Mouse (Mus musculus) adrenal gland, postnatal 10 days (tissue): Measurements from ENCODE around the gene Slc35c1. TPM values are rescaled to one million over a fixed set of nuclear protein-coding genes. Genes with fewer than 3 reads are reported as not detected.

Experiments
- DNase-seq: peaks from one replicate; pipeline ENCODE4 v3.0.0; 2021; ENCODE audit warnings: mixed read lengths
- long read RNA-seq, 2 experiments: library from polyadenylated mRNA; stranded (forward); transcript quantifications; one replicate each; pipeline ENCODE4 v2.0.0; 2021
- total RNA-seq, 2 experiments: library from RNA; stranded (reverse); gene quantifications; 2 replicates each; pipeline ENCODE4 v1.2.3; 2021

The Slc35c1 gene
- total RNA-seq = 10 to 100 TPM; 14.7 to 17.6 TPM
- long read RNA-seq, experiment 1, partial matches to known transcripts = 0 of 8 reads
- long read RNA-seq, experiment 1, other reads (novel, unspliced or antisense) = 6 of 8 reads
- long read RNA-seq, experiment 2, transcript Slc35c1-201 (2 exons, 3,139 nt) = major isoform, 5 of 11 reads
- long read RNA-seq, experiment 2, partial matches to known transcripts = 0 of 11 reads
- long read RNA-seq, experiment 2, other reads (novel, unspliced or antisense) = 4 of 11 reads

- peak; percentile 31 for DNase-seq
Measured at GRCm38 (mm10) chr2:92459921-92460707, at the start of gene Slc35c1. Slc35c1 (minus strand) TSS chr2:92460538.

- no peak for DNase-seq
Measured at GRCm38 (mm10) chr2:92505291-92505690, 45.0 kb upstream of the Slc35c1 start.

GRCm38 (mm10) chr2:92503421-92503820 lies 43.1 kb upstream of the Slc35c1 start:
- no peak for DNase-seq

GRCm38 (mm10) chr2:92499701-92500322 lies 39.5 kb upstream of the Slc35c1 start:
- DNase-seq = no peak

GRCm38 (mm10) chr2:92497112-92497511 lies 36.8 kb upstream of the Slc35c1 start:
- DNase-seq = no peak

- DNase-seq = no peak
Measured at GRCm38 (mm10) chr2:92496681-92497080, 36.3 kb upstream of the Slc35c1 start.

- DNase-seq = no peak
Measured at GRCm38 (mm10) chr2:92494956-92495355, 34.6 kb upstream of the Slc35c1 start.

GRCm38 (mm10) chr2:92494423-92494822 lies 34.1 kb upstream of the Slc35c1 start:
- DNase-seq = no peak

- DNase-seq = no peak
Measured at GRCm38 (mm10) chr2:92493656-92494390, 33.5 kb upstream of the Slc35c1 start.

- no peak for DNase-seq
Measured at GRCm38 (mm10) chr2:92491950-92492501, 31.7 kb upstream of the Slc35c1 start.

GRCm38 (mm10) chr2:92490541-92490940 lies 30.2 kb upstream of the Slc35c1 start:
- DNase-seq = peak; percentile 28

GRCm38 (mm10) chr2:92487791-92488190 lies 27.5 kb upstream of the Slc35c1 start:
- DNase-seq = no peak

- peak; percentile 21 for DNase-seq
Measured at GRCm38 (mm10) chr2:92486911-92487310, 26.6 kb upstream of the Slc35c1 start.

GRCm38 (mm10) chr2:92486403-92486802 lies 26.1 kb upstream of the Slc35c1 start:
- DNase-seq = peak; percentile 85

GRCm38 (mm10) chr2:92485640-92486295 lies 25.4 kb upstream of the Slc35c1 start:
- peak; percentile 89 for DNase-seq

GRCm38 (mm10) chr2:92484256-92485025 lies 24.1 kb upstream of the Slc35c1 start:
- no peak for DNase-seq

- no peak for DNase-seq
Measured at GRCm38 (mm10) chr2:92483505-92483904, 23.2 kb upstream of the Slc35c1 start.

GRCm38 (mm10) chr2:92482551-92482950 lies 22.2 kb upstream of the Slc35c1 start:
- no peak for DNase-seq

GRCm38 (mm10) chr2:92478313-92478688 lies 18.0 kb upstream of the Slc35c1 start:
- no peak for DNase-seq

- DNase-seq = no peak
Measured at GRCm38 (mm10) chr2:92477672-92478312, 17.5 kb upstream of the Slc35c1 start.
